Mouse (Mus musculus): ENCODE measurements around the gene Poll. TPM values are rescaled to one million over a fixed set of nuclear protein-coding genes. Genes with fewer than 3 reads are reported as not detected.

Poll gene
- total and polyA plus RNA-seq, 2 experiments from 2014 or later = 10.8 to 11.8 TPM

- peaks cover 58% of the 10 kb centered on the region for H3K36me3 ChIP-seq (ENCODE audit: insufficient read depth)
- TF ChIP-seq CTCF (IDR thresholded peaks at IDR 0.05; ENCODE audit: low read depth) = no peak
- H3K4me1 ChIP-seq (ENCODE audit: insufficient read depth) = no peaks in the 10 kb centered on the region
- no peaks in the 10 kb centered on the region for H3K27me3 ChIP-seq (ENCODE audit: insufficient read depth, low read length)
- DNase-seq (no peak), ATAC-seq (no peak)
- H3K4me2 ChIP-seq (ENCODE audit: low read depth) = no peak overlapping the region
- 92% methylated on average over 7 of the region's 7 CpGs for WGBS
- no peak overlapping the region for H3K27ac ChIP-seq (ENCODE audit: low read depth, low read length)
- no peaks in the 10 kb centered on the region for H3K9me3 ChIP-seq (ENCODE audit: low read length)
- no peak overlapping the region for H3K4me3 ChIP-seq (ENCODE audit: low read depth, low read length)
- no peak overlapping the region for H3K9ac ChIP-seq
These were observed 32.9 kb downstream of the Poll start for GRCm38 (mm10) chr19:45527382-45527781.

DNA sequence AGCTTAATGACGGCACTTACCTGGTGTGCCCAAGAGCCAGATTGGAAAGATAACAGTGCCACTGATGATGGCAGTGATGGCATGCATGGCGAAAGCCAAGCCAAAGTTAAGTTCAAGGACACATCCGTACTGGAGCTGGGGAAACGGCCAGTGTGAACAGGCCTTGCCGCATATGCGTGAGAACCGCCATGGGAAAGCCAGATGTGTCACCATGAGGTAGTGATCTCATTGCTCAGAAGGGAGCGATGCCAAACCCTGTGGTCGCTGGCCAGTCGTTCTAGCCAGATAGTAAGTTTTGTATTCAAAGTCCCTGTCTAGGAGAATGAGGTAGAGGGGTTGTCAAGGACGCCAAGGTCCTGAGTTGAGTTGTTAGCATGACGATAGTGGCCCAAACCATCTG, 44.1 kb downstream of the Poll start:
- no peaks in the 10 kb centered on the region for H3K4me1 ChIP-seq (ENCODE audit: insufficient read depth)
- H3K27ac ChIP-seq (ENCODE audit: low read depth, low read length) = no peak overlapping the region
- no peaks in the 10 kb centered on the region for H3K9me3 ChIP-seq (ENCODE audit: low read length)
- no peak for ATAC-seq
- H3K36me3 ChIP-seq (ENCODE audit: insufficient read depth) = peaks cover 67% of the 10 kb centered on the region
- TF ChIP-seq CTCF (IDR thresholded peaks at IDR 0.05; ENCODE audit: low read depth) = no peak
- no peak overlapping the region for H3K4me2 ChIP-seq (ENCODE audit: low read depth)
- no peak overlapping the region for H3K4me3 ChIP-seq (ENCODE audit: low read depth, low read length)
- no peak overlapping the region for H3K9ac ChIP-seq
- DNase-seq = no peak
- 93% methylated on average over 12 of the region's 12 CpGs for WGBS
- no peaks in the 10 kb centered on the region for H3K27me3 ChIP-seq (ENCODE audit: insufficient read depth, low read length)

DNA sequence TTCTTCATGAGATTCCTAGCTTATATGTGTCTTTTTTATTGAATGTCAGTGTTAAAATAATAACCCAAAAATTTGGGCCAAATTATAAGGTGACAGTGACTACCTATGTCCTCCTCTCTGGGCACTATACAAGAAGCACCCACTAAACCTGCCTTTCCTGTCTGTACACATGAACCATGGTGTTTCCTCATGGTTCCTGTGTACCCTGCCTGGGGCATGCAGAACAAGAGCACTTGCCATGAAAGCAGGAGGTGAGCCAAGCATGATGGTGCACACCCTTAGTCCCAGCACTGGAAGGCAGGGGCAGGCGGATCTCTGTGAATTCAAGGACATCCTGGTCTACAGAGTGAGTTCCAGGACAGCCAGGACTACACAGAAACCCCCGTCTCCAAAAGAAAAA, 45.0 kb downstream of the Poll start:
- no peaks in the 10 kb centered on the region for H3K4me1 ChIP-seq (ENCODE audit: insufficient read depth)
- no peak for DNase-seq
- ATAC-seq = no peak
- H3K9ac ChIP-seq = no peak overlapping the region
- no peak overlapping the region for H3K4me2 ChIP-seq (ENCODE audit: low read depth)
- no peak overlapping the region for H3K4me3 ChIP-seq (ENCODE audit: low read depth, low read length)
- no peak overlapping the region for H3K27ac ChIP-seq (ENCODE audit: low read depth, low read length)
- H3K36me3 ChIP-seq (ENCODE audit: insufficient read depth) = peaks cover 62% of the 10 kb centered on the region
- TF ChIP-seq CTCF (IDR thresholded peaks at IDR 0.05; ENCODE audit: low read depth) = no peak
- no peaks in the 10 kb centered on the region for H3K9me3 ChIP-seq (ENCODE audit: low read length)
- WGBS = 93% methylated on average over 2 of the region's 2 CpGs
- no peaks in the 10 kb centered on the region for H3K27me3 ChIP-seq (ENCODE audit: insufficient read depth, low read length)

GRCm38 (mm10) chr19:45511406-45511805, 48.9 kb downstream of the Poll start:
- Histone ChIP-seq H3K27me3 (ENCODE audit: insufficient read depth, low read length) (no peaks in the 10 kb centered on the region), H3K4me2 (ENCODE audit: low read depth) (no peak overlapping the region), H3K27ac (ENCODE audit: low read depth, low read length) (no peak overlapping the region), H3K9me3 (ENCODE audit: low read length) (no peaks in the 10 kb centered on the region), H3K4me3 (ENCODE audit: low read depth, low read length) (no peak overlapping the region), H3K9ac (no peak overlapping the region), H3K4me1 (ENCODE audit: insufficient read depth) (no peaks in the 10 kb centered on the region), H3K36me3 (ENCODE audit: insufficient read depth) (peaks cover 31% of the 10 kb centered on the region)
- DNase-seq = peak; percentile 45
- ATAC-seq = no peak
- WGBS = 42% methylated on average over 4 of the region's 4 CpGs
- no peak for TF ChIP-seq CTCF (IDR thresholded peaks at IDR 0.05; ENCODE audit: low read depth)

DNA sequence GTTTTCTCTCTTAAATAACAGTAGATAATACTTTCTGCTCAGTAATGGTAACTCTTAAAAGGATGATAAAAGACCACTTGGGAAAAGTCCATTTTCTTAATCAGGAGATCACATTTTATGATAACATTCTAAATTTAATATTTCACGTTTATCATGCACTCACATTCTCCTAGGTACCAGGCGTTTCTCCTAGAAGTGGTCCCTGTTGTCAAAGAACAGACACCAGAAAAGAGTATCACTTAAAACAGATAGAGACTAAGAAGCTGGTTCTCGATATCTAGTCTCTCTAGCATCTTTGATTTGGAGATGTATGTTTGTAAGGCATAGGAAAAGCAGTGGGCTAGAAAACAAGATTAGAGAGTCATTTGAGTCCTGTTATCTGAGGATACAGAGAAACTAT, 49.7 kb downstream of the Poll start:
- Histone ChIP-seq H3K9ac (no peak overlapping the region), H3K9me3 (ENCODE audit: low read length) (no peaks in the 10 kb centered on the region), H3K27me3 (ENCODE audit: insufficient read depth, low read length) (no peaks in the 10 kb centered on the region), H3K4me3 (ENCODE audit: low read depth, low read length) (no peak overlapping the region), H3K27ac (ENCODE audit: low read depth, low read length) (no peak overlapping the region), H3K36me3 (ENCODE audit: insufficient read depth) (peaks cover 24% of the 10 kb centered on the region), H3K4me2 (ENCODE audit: low read depth) (no peak overlapping the region), H3K4me1 (ENCODE audit: insufficient read depth) (no peaks in the 10 kb centered on the region)
- ATAC-seq (no peak), DNase-seq (no peak)
- no peak for TF ChIP-seq CTCF (IDR thresholded peaks at IDR 0.05; ENCODE audit: low read depth)
- 80% methylated on average over 3 of the region's 3 CpGs for WGBS

DNA sequence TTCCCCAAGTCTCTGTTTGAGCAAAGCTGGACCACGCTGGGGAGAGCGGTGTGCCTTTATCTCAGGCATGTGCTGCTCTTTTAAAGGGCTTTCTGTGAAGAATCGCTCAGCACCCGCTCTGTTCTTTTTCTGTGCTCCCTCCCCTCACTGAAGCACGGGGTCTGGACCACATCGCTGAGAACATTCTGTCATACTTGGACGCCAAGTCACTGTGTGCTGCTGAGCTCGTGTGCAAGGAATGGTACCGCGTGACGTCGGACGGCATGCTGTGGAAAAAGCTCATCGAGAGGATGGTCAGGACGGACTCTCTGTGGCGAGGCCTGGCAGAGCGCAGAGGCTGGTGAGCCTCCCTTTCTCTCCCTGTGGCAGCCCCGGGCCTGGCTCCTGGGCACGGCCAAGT, 52.8 kb downstream of the Poll start:
- Histone ChIP-seq H3K27ac (ENCODE audit: low read depth, low read length) (no peak overlapping the region), H3K4me1 (ENCODE audit: insufficient read depth) (no peaks in the 10 kb centered on the region), H3K4me3 (ENCODE audit: low read depth, low read length) (no peak overlapping the region), H3K9me3 (ENCODE audit: low read length) (no peaks in the 10 kb centered on the region), H3K27me3 (ENCODE audit: insufficient read depth, low read length) (no peaks in the 10 kb centered on the region), H3K9ac (no peak overlapping the region), H3K36me3 (ENCODE audit: insufficient read depth) (no peaks in the 10 kb centered on the region), H3K4me2 (ENCODE audit: low read depth) (no peak overlapping the region)
- TF ChIP-seq CTCF (IDR thresholded peaks at IDR 0.05; ENCODE audit: low read depth) = no peak
- DNase-seq (peak; percentile 50), ATAC-seq (peak; percentile 79)
- 52% methylated on average over 19 of the region's 19 CpGs for WGBS

DNA sequence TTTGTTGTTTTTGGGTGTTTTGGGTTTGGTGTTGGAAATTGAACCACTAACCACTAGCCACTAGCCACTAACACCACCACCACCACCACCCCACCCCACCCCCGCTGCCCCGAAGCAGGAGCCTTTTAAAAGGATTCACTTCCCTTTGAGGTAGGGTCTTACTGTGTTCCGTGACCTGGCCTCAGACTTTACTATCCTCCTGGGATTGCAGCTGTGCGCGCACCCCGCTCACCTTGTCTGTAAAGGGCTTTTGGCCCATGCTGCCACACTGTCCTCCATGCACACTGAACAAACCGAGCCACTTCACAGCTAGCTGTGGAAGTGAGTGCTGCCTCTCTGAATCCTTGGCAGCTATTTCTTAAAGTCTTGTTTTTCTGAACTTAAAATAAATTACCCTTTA, 54.9 kb downstream of the Poll start:
- H3K27me3 ChIP-seq (ENCODE audit: insufficient read depth, low read length) = no peaks in the 10 kb centered on the region
- DNase-seq = no peak
- no peak for ATAC-seq
- no peaks in the 10 kb centered on the region for H3K4me1 ChIP-seq (ENCODE audit: insufficient read depth)
- no peaks in the 10 kb centered on the region for H3K36me3 ChIP-seq (ENCODE audit: insufficient read depth)
- H3K4me3 ChIP-seq (ENCODE audit: low read depth, low read length) = no peak overlapping the region
- WGBS = 84% methylated on average over 7 of the region's 7 CpGs
- H3K27ac ChIP-seq (ENCODE audit: low read depth, low read length) = no peak overlapping the region
- TF ChIP-seq CTCF (IDR thresholded peaks at IDR 0.05; ENCODE audit: low read depth) = no peak
- H3K4me2 ChIP-seq (ENCODE audit: low read depth) = no peak overlapping the region
- no peak overlapping the region for H3K9ac ChIP-seq
- no peaks in the 10 kb centered on the region for H3K9me3 ChIP-seq (ENCODE audit: low read length)

Other genes starting within 250 kb of the Poll start
- gene Btrc, start 196.8 kb downstream of the Poll start, total RNA-seq (2014; rRNA removed) = 57.2 and 64.7 TPM in 2 replicates
- 35.6 and 46.9 TPM in 2 replicates for gene Btrc, start 196.8 kb downstream of the Poll start, polyA plus RNA-seq (2015; fragmentation: Nextera tagmentation; extraction: Ambion mirVana)
- gene Gm17018, start 84 bp upstream of the Poll start, total RNA-seq (2014; rRNA removed) = 20.7 and 26.4 TPM in 2 replicates
- gene Gm17018, start 84 bp upstream of the Poll start, polyA plus RNA-seq (2015; fragmentation: Nextera tagmentation; extraction: Ambion mirVana) = 61.4 and 69.6 TPM in 2 replicates
- 31.8 and 34.2 TPM in 2 replicates for gene Fbxw4, start 99.8 kb upstream of the Poll start, total RNA-seq (2014; rRNA removed)
- gene Fbxw4, start 99.8 kb upstream of the Poll start, polyA plus RNA-seq (2015; fragmentation: Nextera tagmentation; extraction: Ambion mirVana) = 5.0 and 6.4 TPM in 2 replicates
- gene Fgf8, start 182.4 kb upstream of the Poll start, total RNA-seq (2014; rRNA removed) = 1.00 TPM in 1 of 2 replicates, not detected in the other
- gene Fgf8, start 182.4 kb upstream of the Poll start, polyA plus RNA-seq (2015; fragmentation: Nextera tagmentation; extraction: Ambion mirVana) = 0.24 and 0.26 TPM in 2 replicates
- gene Npm3, start 189.1 kb upstream of the Poll start, total RNA-seq (2014; rRNA removed) = 34.7 and 55.2 TPM in 2 replicates
- gene Npm3, start 189.1 kb upstream of the Poll start, polyA plus RNA-seq (2015; fragmentation: Nextera tagmentation; extraction: Ambion mirVana) = 7.8 and 11.5 TPM in 2 replicates
- 214 and 247 TPM in 2 replicates for gene Mgea5, start 223.3 kb upstream of the Poll start, total RNA-seq (2014; rRNA removed)
- 46.8 and 67.8 TPM in 2 replicates for gene Mgea5, start 223.3 kb upstream of the Poll start, polyA plus RNA-seq (2015; fragmentation: Nextera tagmentation; extraction: Ambion mirVana)